Mouse (Mus musculus) thymus, postnatal 25 days (tissue): ENCODE data around the gene Colq.
A peak's percentile ranks its signal among the peaks of the same experiment; 100 is the strongest.

Experiments
- DNase-seq: peaks from one replicate; pipeline ENCODE4 v3.0.0; 2022

Gene Colq

DNA sequence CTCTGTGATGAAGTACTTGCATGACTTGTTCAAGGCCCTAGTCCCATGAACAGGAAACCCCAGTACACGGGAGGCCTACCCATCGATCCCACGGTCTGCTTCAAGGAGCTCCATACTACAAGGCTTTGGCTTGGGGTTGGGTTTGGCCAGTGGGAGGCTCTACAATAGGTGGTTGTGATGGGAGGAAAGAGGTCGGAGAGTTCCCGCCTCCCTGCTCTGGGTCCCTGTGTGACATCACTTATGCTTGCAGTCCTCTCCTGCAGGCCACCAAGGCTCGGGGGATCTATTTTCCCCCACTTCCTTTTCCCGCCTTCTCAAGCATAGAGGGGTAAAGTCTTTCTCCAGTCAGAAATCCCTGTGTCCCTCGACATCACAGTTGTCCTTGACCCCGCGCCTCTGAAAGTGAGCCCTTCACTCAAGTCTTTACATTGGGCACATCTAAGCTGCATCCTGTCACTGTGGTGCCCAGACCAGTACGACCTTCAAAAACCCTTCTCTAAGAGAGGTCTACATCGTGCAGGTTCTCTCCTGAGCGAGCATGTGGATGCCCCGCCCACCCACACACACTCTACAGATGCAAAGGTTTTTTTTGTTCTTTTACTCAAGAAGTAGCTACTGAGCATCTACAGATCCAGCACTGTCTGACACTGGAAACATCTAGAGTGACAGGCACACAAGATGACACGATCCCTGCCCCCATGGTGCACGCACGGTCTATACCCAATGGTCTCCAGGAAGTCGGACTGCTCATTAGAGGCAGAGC lies 16.1 kb downstream of the Colq start:
- DNase-seq: peak; percentile 66

GRCm38 (mm10) chr14:31572561-31573175 lies 18.5 kb downstream of the Colq start:
- no peak for DNase-seq

DNA sequence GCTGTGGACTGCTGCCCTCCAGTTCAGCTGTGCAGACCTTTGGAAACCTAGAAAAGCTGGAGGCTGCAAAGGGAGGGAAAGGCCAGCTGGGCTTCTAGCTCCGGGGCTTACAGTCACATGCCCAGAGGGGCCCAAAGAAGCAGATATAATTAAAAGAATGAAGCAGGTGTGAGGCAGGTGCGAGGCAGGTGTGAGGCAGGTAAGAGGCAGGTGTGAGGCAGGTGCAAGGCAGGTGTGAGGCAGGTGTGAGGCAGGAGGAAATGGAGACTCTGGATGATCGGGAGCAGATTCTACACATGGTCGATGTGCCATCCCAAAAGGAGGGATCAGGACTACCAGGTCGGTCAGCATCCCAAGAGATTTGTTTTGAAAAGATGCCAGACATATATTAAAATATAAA lies 19.7 kb downstream of the Colq start:
- peak; percentile 54 for DNase-seq

DNA sequence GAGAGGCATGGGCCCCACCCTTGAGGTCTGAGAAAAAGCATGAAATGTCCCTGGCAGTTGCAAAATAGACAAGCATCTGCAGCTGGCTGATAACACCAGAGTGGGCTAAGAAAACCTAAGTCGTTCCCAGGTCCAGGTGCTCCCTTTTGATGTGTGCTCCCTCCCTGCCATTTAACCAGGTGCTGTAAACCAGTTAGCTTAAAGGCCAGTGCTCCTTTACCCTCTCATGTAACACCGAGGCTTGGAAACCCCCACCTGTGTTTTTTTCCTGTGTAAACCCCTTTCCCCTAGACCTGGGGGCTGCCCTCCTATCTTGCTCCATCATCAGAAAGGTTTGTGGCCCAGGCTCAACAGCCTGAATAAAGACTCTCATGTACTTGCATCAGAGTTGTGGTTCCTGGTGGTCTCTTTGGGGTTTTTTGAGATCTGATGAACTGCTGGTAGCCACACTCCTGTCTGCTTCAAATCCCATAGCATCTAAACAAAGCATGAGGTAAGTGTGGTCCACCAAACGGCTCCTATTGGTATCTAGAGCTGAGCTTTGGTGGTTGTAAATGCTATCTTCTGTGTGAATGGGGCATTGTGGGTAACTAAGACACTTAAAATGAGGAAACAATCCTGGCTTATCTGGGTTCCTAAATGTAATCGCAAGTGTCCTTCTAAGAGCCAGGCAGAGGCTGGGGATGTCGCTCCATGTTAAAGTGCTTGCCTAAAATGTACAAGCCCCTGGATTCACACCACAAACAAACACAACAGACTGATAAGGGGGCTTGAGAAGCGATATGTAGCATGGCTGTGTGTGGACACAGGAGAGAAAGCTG lies 20.8 kb downstream of the Colq start:
- DNase-seq: peak; percentile 73

DNA sequence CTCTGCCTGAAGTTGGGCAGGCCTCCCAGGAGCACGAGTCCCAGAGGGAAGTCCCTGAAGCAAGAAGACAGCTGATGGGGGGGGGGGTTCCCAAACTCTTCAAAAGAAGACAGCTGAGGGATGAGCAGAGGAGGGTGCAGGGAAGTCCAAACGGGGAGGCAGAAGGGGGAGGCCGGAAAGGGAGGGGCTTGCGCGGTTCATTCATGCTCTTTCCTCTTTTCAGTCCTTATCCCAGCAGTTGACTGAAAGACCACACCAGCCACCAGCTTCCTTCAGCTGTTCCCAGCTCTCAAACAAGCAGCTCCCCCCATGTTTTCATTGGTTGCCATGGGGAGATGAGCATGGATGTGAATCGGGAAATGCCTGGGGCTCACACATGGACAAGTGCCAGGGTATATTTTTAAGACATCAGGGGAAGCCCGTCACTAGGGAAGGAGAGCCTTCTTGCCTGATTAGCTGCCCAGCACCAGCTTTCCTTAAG lies 22.0 kb downstream of the Colq start:
- DNase-seq: peak; percentile 79

- no peak for DNase-seq
Measured at GRCm38 (mm10) chr14:31565478-31566212, 25.5 kb downstream of the Colq start.

DNA sequence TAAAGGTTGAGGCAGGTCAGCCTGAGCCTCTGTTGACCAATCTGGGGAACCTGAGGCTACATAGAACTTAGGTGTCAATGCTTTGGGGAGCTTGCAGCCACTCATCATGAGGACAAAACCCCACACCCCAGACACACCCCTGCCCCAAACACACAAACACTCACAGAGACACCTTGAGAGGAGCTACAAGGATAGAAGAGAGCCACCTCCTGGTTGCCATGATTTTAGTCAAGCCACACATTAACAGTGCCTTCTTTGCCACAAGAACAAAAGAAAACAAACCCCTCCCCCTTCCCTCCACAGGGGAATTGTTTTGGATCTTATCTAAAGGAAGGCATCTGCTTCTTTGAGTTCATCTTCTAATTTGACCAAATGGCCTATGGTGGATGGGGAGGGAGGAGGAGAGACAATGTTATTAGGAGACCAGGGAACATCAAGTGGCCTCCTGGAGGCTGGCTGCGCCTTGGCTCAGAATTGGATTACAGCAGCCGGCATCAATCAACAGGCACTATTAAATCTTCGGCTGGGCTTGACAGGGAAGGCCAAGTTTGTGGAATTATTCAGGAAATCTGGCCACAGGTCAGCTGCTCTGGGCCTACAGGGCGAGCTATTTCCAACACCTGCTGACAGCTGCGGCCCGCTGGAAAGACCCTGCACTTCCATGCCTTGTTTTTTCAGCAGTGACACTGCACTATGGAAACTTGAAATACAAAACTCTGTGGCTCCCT lies 26.5 kb downstream of the Colq start:
- no peak for DNase-seq

- DNase-seq: no peak
Measured at GRCm38 (mm10) chr14:31560886-31561285, 30.3 kb downstream of the Colq start.

DNA sequence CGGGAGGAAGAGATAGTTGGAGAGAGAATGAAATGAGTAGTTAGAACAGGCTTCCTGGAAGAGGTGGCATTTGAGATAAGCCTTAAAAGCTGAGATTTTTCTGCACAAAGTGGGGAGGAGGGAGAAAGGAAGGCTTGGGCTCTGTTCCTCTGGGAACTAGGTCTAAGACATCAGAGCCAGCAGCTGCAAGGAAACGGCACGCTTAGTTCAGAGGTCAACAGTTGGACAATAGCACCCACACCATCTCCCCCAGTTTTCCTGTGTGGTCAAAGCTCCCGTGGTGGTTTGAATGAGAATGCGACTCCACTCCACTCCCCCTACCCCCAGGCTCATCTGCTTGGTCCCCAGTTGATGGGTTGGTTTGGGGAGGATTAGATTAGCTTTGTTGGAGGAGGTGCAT lies 31.9 kb downstream of the Colq start:
- no peak for DNase-seq

- no peak for DNase-seq
Measured at GRCm38 (mm10) chr14:31557784-31558183, 33.4 kb downstream of the Colq start.

GRCm38 (mm10) chr14:31557273-31557672 lies 33.9 kb downstream of the Colq start:
- peak; percentile 68 for DNase-seq

DNA sequence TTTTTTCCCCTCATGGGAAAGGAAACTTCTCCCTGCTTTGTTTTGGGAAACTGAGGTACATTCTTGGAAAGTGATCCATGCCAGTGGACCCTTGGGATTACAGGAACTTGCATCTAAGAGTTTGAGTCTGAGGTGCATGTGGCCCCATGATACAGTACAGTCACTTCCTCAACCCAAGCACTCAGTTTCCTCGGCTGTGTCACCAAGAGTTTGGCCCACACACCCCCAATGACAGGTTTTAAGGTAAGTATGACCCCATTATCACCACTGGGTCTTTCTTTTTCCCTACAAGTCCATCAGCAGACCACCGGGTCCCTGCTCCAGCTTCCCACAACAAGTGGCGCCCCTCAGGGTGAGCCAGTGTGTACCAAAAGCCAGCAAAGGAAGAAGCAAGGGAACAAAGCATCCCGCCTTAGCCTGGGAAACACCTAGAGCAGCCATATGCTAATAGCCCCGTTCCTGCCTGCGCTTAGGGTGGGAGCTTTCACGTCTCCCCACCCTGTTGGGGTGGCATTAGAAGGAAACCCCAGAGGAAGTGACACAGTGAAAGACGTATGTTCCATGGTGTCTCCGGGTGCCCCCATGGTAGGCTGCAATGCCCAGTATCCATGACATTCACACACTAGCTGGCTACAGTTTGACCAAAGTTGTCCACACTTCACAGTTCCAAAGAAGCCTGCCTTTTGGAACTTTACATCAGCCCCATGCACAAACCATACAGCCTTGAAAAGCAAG lies 34.5 kb downstream of the Colq start:
- no peak for DNase-seq

DNA sequence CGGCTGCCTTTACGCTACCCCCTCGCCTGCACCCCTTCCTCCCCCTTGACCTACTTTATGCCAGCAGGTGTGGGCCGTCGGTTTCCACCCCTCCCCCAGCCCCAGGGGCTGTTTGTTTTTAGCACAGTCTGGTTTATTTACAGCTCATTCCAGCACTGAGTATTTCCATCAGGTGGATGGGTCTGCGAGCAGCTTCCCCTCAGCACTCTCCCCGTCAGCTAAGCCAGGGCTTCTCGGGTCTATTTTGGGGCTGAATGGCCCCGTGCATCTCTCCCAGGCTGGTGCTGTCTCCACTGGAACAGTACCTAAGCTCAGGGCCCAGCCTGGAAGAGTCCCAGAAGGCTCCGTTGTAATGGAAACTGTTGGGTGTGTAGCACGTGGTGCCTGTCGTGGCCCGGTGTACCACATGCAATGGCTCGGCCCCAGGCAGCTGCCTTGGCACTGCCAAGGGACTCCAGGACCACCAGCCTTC lies 35.1 kb downstream of the Colq start:
- peak; percentile 95 for DNase-seq

DNA sequence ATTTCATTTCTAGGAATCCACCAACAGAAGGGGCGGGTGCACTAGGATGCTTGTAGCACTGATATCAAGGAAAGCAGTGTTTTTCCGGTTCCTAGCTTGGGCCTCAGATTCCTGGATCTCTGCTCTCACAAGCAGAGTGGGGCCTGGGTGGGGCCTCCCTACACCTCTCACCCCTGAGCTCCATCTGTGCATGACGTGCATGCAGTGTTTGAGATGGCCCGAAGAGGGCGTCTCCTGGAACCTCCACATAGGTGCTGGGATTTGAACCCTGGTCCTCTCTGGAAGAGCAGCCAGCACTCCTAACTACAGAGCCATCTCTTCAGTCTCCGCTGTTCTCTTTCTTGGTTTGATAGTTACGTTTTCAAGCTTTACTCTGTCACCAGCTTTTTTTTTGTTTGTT lies 36.1 kb downstream of the Colq start:
- peak; percentile 76 for DNase-seq

DNA sequence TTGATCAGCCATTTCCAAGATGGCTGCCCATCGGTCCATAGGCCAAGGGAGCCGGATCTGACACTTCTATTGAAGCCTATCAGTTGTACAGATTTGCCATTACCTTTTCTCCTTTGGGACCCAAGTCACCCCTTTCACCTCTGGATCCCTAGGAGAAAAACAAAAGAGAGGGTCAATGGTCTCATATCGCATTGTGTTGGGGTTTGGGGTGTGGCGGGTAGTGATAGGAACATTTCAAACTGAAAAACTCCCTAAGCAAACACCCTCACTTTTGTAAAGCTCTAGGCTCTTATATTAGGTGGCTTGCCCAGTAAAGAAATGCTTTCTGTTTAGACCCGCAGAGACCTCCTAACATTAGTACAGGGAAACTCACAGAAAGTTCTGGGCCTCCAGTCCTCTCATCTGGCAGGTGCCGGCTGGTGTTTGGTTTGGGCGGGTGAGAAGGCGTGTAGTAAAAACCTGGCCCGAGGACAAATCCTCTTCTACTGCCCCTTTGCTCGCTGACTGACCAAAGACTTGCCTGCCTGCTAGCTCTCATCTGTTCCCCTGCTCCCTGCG lies 47.2 kb downstream of the Colq start:
- no peak for DNase-seq

GRCm38 (mm10) chr14:31537298-31537697 lies 53.8 kb downstream of the Colq start:
- no peak for DNase-seq

- DNase-seq: no peak
Measured at GRCm38 (mm10) chr14:31532656-31533055, 58.5 kb downstream of the Colq start.

GRCm38 (mm10) chr14:31531506-31532148 lies 59.5 kb downstream of the Colq start:
- DNase-seq: peak; percentile 89

DNA sequence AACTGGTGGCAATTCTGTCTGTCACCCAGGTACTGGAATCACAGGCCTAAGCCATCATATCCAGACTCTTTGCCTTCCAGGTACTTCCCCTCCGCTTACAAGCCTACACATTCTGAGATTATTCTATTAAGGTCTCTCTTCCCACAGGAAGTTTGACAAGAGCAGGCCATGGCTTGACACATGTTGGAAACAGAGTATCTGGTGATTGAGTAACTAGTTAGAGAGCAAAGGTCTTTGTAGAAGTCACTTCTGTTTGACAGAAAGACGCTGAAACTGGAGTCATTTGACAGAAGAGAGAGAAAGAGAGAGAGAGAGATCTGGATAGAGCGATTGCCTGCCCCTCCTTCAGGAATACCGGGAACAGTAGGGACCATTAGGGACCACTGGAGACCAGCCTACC lies 60.3 kb downstream of the Colq start:
- DNase-seq: no peak

DNA sequence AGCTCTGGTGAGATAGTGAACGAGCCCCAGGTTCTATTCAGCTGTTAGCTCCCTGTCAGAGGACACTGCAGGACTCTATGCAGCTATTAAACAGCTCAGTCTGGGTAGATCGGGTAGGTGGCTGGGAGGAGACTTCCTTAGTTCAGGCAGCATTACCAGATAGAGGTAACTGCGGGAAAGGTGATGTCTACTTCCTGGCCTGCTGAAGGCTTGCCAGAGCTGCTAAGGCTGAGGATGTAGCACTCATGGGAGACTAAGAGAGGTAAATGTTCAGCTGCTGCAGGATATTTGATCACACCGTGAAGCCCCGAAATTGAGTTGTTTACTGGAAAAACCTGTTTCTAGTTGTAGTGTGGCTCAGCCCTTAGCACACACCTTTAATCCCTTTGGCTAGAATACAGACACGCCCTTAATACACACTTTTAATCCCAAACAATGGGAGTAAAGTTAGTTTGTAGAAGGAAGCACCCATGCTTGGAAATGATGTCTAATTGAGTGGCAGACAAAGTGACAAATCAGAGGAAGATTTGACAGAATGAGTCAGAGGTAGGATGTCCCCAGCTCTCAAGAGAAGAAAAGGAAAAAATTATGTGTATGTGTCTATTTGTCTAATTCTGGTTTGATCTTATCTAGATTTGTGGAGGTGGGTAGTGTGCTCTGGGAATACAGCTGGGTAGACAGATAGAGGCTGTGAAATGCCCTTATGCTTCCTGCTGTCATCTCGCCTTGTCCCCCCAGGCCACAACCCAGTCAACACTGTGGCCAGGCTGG lies 65.9 kb downstream of the Colq start:
- no peak for DNase-seq
